Mouse (Mus musculus) embryonic facial prominence, embryonic 15.5 days (tissue): ENCODE measurements around the gene Gm29776. TPM values are rescaled to one million over a fixed set of nuclear protein-coding genes. Genes with fewer than 3 reads are reported as not detected.

Experiments used
- ATAC-seq: fragments of 200-750 bp; cut with Nextera tagmentation; 2 replicates; pipeline ENCODE4 v1.8.0; 2017; ENCODE audit warnings: low read depth, moderate TSS enrichment; ENCODE audit not compliant: insufficient number of reproducible peaks, low FRiP score, low TSS enrichment
- H3K27ac ChIP-seq: fragments of 300-500 bp; sonication (generic); replicated peaks from 2 replicates; pipeline ENCODE4 v1.5.1; 2015; ENCODE audit warnings: mild to moderate bottlenecking, inconsistent platforms
- H3K27me3 ChIP-seq: fragments of 300-500 bp; sonication (generic); 2 replicates; pipeline ENCODE4 v1.6.1; 2015; ENCODE audit warnings: inconsistent platforms
- H3K36me3 ChIP-seq: fragments of 300-500 bp; sonication (generic); 2 replicates; pipeline ENCODE4 v1.6.1; 2015; ENCODE audit warnings: mild to moderate bottlenecking, inconsistent platforms
- H3K4me1 ChIP-seq: fragments of 300-500 bp; sonication (generic); 2 replicates; pipeline ENCODE4 v1.6.1; 2015; ENCODE audit warnings: inconsistent platforms
- H3K4me2 ChIP-seq: fragments of 300-500 bp; sonication (generic); replicated peaks from 2 replicates; pipeline ENCODE4 v1.6.1; 2015; ENCODE audit warnings: mild to moderate bottlenecking, inconsistent platforms
- H3K4me3 ChIP-seq: fragments of 300-500 bp; sonication (generic); replicated peaks from 2 replicates; pipeline ENCODE4 v1.5.1; 2015; ENCODE audit warnings: mild to moderate bottlenecking, inconsistent platforms
- H3K9ac ChIP-seq: fragments of 300-500 bp; sonication (generic); 2 replicates; pipeline ENCODE4 v1.6.1; 2015; ENCODE audit warnings: inconsistent platforms
- H3K9me3 ChIP-seq: fragments of 300-500 bp; sonication (generic); replicated peaks from 2 replicates; pipeline ENCODE4 v1.6.1; 2016; ENCODE audit warnings: inconsistent platforms
- WGBS: fragments of 180-500 bp; shearing (Covaris S2); methylation state at CpG from one replicate; pipeline ENCODE4 v1.1.7; 2015; 5-methylcytosine and 5-hydroxymethylcytosine counted together
- polyA plus RNA-seq: library from polyadenylated mRNA; unstranded; fragments of >200 nt; fragmentation: Nextera tagmentation; extraction: Ambion mirVana; gene quantifications from 2 replicates; pipeline ENCODE4 v1.2.1, GENCODE M21; 2015

The Gm29776 gene
- polyA plus RNA-seq, 1 experiment from 2014 or later: 0.23 TPM

- H3K4me3 ChIP-seq: peak overlapping the region; percentile 88
- H3K9ac ChIP-seq: peak overlapping the region; percentile 96
- peaks cover 37% of the 10 kb centered on the region for H3K36me3 ChIP-seq
- H3K4me2 ChIP-seq: peak overlapping the region; percentile 55
- peaks cover 14% of the 10 kb centered on the region for H3K4me1 ChIP-seq
- peak overlapping the region; percentile 98; the same call in 1 of the 2 replicates for H3K27ac ChIP-seq
- WGBS: 7% methylated on average over 8 of the region's 8 CpGs
- no peaks in the 10 kb centered on the region for H3K9me3 ChIP-seq
- H3K27me3 ChIP-seq: no peaks in the 10 kb centered on the region
- ATAC-seq: no peak
Observed at GRCm38 (mm10) chr14:54685471-54685870, 13.2 kb downstream of the Gm29776 start.

DNA sequence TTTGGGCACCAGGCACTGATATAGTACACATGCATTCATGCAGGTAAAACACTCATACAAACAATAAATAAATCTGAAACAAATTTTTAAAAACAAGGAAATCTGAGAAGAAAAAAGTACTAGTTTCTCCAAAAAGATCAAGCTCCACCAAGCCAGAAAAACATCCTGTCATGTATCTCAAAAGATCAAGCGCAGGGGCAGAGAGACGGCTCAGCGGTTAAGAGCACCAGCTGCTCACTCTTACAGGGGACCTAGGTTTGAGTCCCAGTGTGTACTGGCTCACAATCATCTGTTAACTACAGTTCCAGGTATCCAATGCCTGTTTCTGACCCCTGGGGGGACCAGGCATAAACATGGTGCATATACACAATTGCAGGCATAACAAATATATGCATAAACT, 16.2 kb downstream of the Gm29776 start:
- H3K9me3 ChIP-seq: no peaks in the 10 kb centered on the region
- H3K4me1 ChIP-seq: no peaks in the 10 kb centered on the region; the same call in 1 of the 2 replicates
- peaks cover 39% of the 10 kb centered on the region for H3K36me3 ChIP-seq
- H3K27me3 ChIP-seq: no peaks in the 10 kb centered on the region
- no peak overlapping the region for H3K4me2 ChIP-seq
- no peak overlapping the region for H3K9ac ChIP-seq
- 86% methylated on average over 3 of the region's 3 CpGs for WGBS
- H3K4me3 ChIP-seq: no peak overlapping the region
- ATAC-seq: no peak
- no peak overlapping the region for H3K27ac ChIP-seq

- Histone ChIP-seq H3K4me3 (no peak overlapping the region), H3K27ac (no peak overlapping the region), H3K9me3 (no peaks in the 10 kb centered on the region), H3K36me3 (peaks cover 62% of the 10 kb centered on the region), H3K27me3 (no peaks in the 10 kb centered on the region), H3K9ac (no peak overlapping the region), H3K4me2 (no peak overlapping the region), H3K4me1 (no peaks in the 10 kb centered on the region)
- WGBS: 88% methylated on average over 16 of the region's 16 CpGs
- no peak for ATAC-seq
Observed at GRCm38 (mm10) chr14:54678657-54679304, 19.9 kb downstream of the Gm29776 start.

DNA sequence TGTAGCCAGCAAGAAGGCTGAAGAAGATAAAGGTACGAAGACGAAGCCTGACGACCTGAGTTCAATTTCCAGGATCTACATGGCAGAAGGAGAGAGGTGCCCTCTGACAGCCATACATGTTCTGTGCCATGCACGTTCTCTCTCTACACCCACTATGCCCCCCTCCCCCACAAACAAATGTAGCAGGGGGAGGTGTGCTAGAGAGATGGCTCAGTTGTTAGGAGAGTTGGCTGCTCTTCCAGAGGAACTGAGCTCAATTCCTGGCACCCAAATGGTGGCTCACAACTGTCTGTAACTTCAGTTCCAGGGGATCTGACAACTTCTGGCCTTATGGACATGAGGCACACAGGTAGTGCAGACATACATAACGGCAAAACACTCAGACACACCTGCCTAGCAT, 22.3 kb downstream of the Gm29776 start:
- ATAC-seq: no peak
- H3K4me1 ChIP-seq: no peaks in the 10 kb centered on the region
- no peak overlapping the region for H3K4me2 ChIP-seq
- H3K27ac ChIP-seq: no peak overlapping the region
- no peaks in the 10 kb centered on the region for H3K9me3 ChIP-seq
- H3K27me3 ChIP-seq: no peaks in the 10 kb centered on the region
- no peak overlapping the region for H3K9ac ChIP-seq
- WGBS: 88% methylated on average over 5 of the region's 5 CpGs
- H3K4me3 ChIP-seq: no peak overlapping the region
- peaks cover 66% of the 10 kb centered on the region for H3K36me3 ChIP-seq

DNA sequence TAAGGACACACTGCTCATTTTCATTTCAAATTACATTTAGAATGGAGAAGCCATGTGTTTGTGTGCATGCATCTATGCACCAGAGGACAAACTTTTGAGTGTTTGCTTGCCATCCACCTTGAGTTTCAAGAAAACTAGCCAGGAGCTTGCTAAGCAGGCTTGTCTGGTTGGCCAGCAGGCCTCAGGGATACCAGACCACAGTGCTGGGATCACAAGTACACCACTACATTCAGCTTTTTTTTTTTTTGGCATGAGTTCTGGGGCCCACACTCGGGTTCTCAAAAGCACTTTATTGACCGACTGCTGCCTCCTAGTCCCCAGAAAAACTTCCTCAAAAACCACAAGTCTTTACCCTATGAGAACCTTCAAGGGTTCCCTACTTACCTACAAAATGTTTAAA, 24.3 kb downstream of the Gm29776 start:
- H3K4me1 ChIP-seq: no peaks in the 10 kb centered on the region
- H3K27me3 ChIP-seq: no peaks in the 10 kb centered on the region
- ATAC-seq: no peak
- no peak overlapping the region for H3K4me2 ChIP-seq
- H3K9me3 ChIP-seq: no peaks in the 10 kb centered on the region
- H3K27ac ChIP-seq: no peak overlapping the region
- WGBS: 74% methylated on average over 2 of the region's 2 CpGs
- H3K9ac ChIP-seq: no peak overlapping the region
- H3K36me3 ChIP-seq: peaks cover 73% of the 10 kb centered on the region
- no peak overlapping the region for H3K4me3 ChIP-seq

GRCm38 (mm10) chr14:54669381-54669780, 29.3 kb downstream of the Gm29776 start:
- H3K36me3 ChIP-seq: peaks cover 80% of the 10 kb centered on the region
- no peak overlapping the region for H3K9ac ChIP-seq
- no peak overlapping the region for H3K27ac ChIP-seq
- H3K4me3 ChIP-seq: no peak overlapping the region
- no peaks in the 10 kb centered on the region for H3K27me3 ChIP-seq
- no peak for ATAC-seq
- 79% methylated on average over 4 of the region's 4 CpGs for WGBS
- H3K4me1 ChIP-seq: no peaks in the 10 kb centered on the region
- H3K9me3 ChIP-seq: no peaks in the 10 kb centered on the region
- H3K4me2 ChIP-seq: no peak overlapping the region

DNA sequence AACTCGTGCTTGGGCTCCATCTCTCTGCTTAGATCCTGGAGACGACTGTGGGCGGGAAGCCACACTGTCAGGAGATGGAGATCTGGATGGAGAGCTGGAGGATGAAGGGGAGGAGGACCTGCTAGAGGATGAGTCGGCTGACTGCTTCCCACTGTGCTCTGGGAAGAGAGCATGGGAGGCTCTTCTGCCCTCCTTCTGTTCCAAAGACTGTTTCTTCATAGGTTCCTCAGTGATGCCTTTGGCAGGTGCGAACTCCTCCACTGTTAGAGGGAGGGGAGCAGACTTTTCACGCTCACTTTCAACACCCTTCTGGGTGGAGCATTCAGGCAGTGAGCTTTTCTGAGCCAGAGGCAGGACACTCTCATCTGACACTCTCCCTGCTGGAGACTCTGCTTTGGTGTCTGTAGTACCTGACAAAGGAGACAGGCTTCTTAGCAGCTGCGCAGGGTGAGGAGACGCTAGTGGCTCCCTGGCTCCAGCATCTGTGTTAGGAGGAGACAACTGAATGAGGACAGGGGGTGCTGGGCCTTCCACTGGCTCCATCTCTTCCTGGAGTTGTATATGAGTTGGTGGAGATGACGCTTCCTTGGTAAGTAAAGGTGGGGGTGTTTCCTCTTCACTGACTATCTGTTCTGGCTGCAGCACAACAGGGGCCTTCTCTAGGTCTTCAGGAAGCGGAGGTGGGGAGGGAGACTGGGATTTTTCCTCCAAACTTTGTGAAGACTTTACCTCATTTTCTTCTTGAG, 34.0 kb downstream of the Gm29776 start:
- Histone ChIP-seq H3K4me2 (no peak overlapping the region), H3K36me3 (peaks cover 92% of the 10 kb centered on the region), H3K9me3 (no peaks in the 10 kb centered on the region), H3K27me3 (no peaks in the 10 kb centered on the region), H3K9ac (no peak overlapping the region), H3K27ac (no peak overlapping the region), H3K4me1 (no peaks in the 10 kb centered on the region), H3K4me3 (no peak overlapping the region)
- ATAC-seq: no peak
- WGBS: 92% methylated on average over 10 of the region's 10 CpGs

DNA sequence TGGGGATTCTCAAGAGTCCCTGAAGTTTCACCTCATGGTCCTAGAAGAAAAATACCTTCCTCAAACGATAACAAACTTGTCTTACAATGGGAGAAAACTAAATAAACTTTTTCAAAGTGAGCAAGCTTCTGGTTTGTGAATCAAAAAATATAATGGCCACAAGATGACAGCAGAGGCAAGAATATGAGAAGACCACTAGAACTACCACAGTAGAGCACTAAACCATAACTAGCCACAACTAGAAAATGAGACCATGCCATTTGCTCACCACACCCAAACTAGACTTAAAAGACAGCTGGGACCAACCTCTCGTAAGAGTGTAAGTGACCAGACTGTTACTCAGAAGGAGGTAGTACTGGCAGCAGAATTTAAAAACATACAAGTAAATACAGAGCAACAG, 38.6 kb downstream of the Gm29776 start:
- no peaks in the 10 kb centered on the region for H3K9me3 ChIP-seq
- no peaks in the 10 kb centered on the region for H3K4me1 ChIP-seq
- no peak overlapping the region for H3K27ac ChIP-seq
- H3K4me2 ChIP-seq: no peak overlapping the region
- no peak overlapping the region for H3K4me3 ChIP-seq
- no peak for ATAC-seq
- peaks cover 95% of the 10 kb centered on the region for H3K36me3 ChIP-seq
- WGBS: 86% methylated on average over 2 of the region's 2 CpGs
- no peaks in the 10 kb centered on the region for H3K27me3 ChIP-seq
- H3K9ac ChIP-seq: no peak overlapping the region

GRCm38 (mm10) chr14:54653496-54653895, 45.1 kb downstream of the Gm29776 start:
- under 1% methylated on average over 12 of the region's 12 CpGs for WGBS

DNA sequence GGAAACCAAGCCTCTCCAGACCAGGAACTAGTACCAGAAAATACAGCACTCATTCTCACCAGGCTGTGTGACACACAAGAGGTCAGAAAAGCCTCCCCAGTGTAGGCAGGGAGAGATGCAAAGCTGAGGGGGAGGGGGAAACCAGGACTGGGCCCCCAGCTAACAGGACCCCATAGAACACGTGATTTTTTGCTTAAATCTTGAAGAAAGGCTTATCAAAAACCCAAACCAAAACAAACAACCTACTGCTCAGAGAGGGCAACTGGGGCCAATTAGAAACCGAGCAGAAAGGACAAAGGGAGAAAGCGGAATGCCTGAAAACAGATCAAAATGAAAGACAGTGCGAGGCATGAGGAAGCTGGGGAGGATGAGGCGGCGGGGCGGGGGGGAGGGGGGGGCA, 45.8 kb downstream of the Gm29776 start:
- Histone ChIP-seq H3K36me3 (peaks cover 64% of the 10 kb centered on the region), H3K9ac (peak overlapping the region; percentile 64), H3K4me2 (peak overlapping the region; percentile 60), H3K9me3 (no peaks in the 10 kb centered on the region), H3K4me3 (peak overlapping the region; percentile 66), H3K27me3 (no peaks in the 10 kb centered on the region), H3K4me1 (peaks cover 38% of the 10 kb centered on the region), H3K27ac (peak overlapping the region; percentile 76; the same call in 1 of the 2 replicates)
- ATAC-seq: no peak
- WGBS: under 1% methylated on average over 7 of the region's 7 CpGs

More at GRCm38 (mm10) chr14:54653496-54653895, 45.1 kb downstream of the Gm29776 start:
- H3K27ac ChIP-seq: peak overlapping the region; percentile 76
- H3K27me3 ChIP-seq: no peaks in the 10 kb centered on the region
- no peaks in the 10 kb centered on the region for H3K9me3 ChIP-seq
- H3K4me2 ChIP-seq: peak overlapping the region; percentile 60
- H3K4me3 ChIP-seq: peak overlapping the region; percentile 66
- peaks cover 64% of the 10 kb centered on the region for H3K36me3 ChIP-seq
- peaks cover 38% of the 10 kb centered on the region for H3K4me1 ChIP-seq
- peak; percentile 85 for ATAC-seq
- peak overlapping the region; percentile 64 for H3K9ac ChIP-seq

- 66% methylated on average over 4 of the region's 4 CpGs for WGBS
- no peak overlapping the region; the same call in 1 of the 2 replicates for H3K9ac ChIP-seq
- no peaks in the 10 kb centered on the region for H3K27me3 ChIP-seq
- no peak overlapping the region for H3K4me2 ChIP-seq
- H3K9me3 ChIP-seq: no peaks in the 10 kb centered on the region
- peaks cover 65% of the 10 kb centered on the region for H3K36me3 ChIP-seq
- H3K27ac ChIP-seq: peak overlapping the region; percentile 39
- H3K4me3 ChIP-seq: peak overlapping the region; percentile 66; the same call in 1 of the 2 replicates
- no peak for ATAC-seq
- peaks cover 38% of the 10 kb centered on the region for H3K4me1 ChIP-seq
Observed at GRCm38 (mm10) chr14:54651556-54651955, 47.1 kb downstream of the Gm29776 start.
